8 mouse cellular contexts compared by ENCODE assay signal in genomic region chr13:118386511-118387447, GRCm38 (mm10). TPM values are rescaled to one million over a fixed set of nuclear protein-coding genes. Genes with fewer than 3 reads are reported as not detected.
DNase-seq lines count a peak whose midpoint lies in the region; ATAC-seq and TF ChIP-seq lines count a peak whose summit lies in the region.

Gene B430218F22Rik (plus strand): TSS chr13:118386630.
Gene Mrps30 (minus strand): TSS chr13:118387252.

- H3K9me3 ChIP-seq in embryonic facial prominence, embryonic 14.5 days (ENCODE audit: control insufficient read depth, low read length): no peaks in the 10 kb centered on the region
- no peaks in the 10 kb centered on the region for H3K9me3 ChIP-seq in limb, embryonic 13.5 days
- H3K9me3 ChIP-seq in midbrain, embryonic 16.5 days (replicated peaks; ENCODE audit: control insufficient read depth, low read length, poor library complexity, severe bottlenecking): no peaks in the 10 kb centered on the region

- DNase-seq in 3T3-L1 (ENCODE audit: low read depth, low spot score): peak; percentile 95
- peak; percentile 84 to 90 for DNase-seq in adrenal gland, postnatal 4 days (ENCODE audit: low spot score in 2 of 2)
- DNase-seq in embryonic facial prominence, embryonic 14.5 days (ENCODE audit: low spot score): peak; percentile 99
- DNase-seq in heart, adult 2 months: peak; percentile 94
- DNase-seq in kidney, adult 8-10 months: peak; percentile 94 to 95
- DNase-seq in spleen, postnatal 10 days (ENCODE audit: low spot score in 2 of 2): peak; percentile 93 to 96

- H3K36me3 ChIP-seq in embryonic facial prominence, embryonic 14.5 days (ENCODE audit: control insufficient read depth, insufficient read depth, low read length): peaks cover 32% of the 10 kb centered on the region
- peaks cover 10% of the 10 kb centered on the region for H3K36me3 ChIP-seq in heart, adult 2 months (ENCODE audit: control insufficient read depth, insufficient read depth, low read length)
- peaks cover 31% of the 10 kb centered on the region for H3K36me3 ChIP-seq in limb, embryonic 13.5 days
- H3K36me3 ChIP-seq in midbrain, embryonic 16.5 days (ENCODE audit: control insufficient read depth, insufficient read depth, low read length): peaks cover 9% of the 10 kb centered on the region

- peak; percentile 57 for TF ChIP-seq POLR2A in heart, adult 2 months (IDR thresholded peaks at IDR 0.05; ENCODE audit: insufficient read depth, low read depth, low read length)

- H3K4me2 ChIP-seq in embryonic facial prominence, embryonic 14.5 days (ENCODE audit: low read depth, low read length): peak within 1 kb of the TSS; percentile 77
- H3K4me2 ChIP-seq in limb, embryonic 13.5 days (replicated peaks): peak within 1 kb of the TSS; percentile 83
- peak within 1 kb of the TSS; percentile 88 for H3K4me2 ChIP-seq in midbrain, embryonic 16.5 days (ENCODE audit: low read length)

- H3K79me2 ChIP-seq in heart, adult 2 months (replicated peaks; ENCODE audit: control insufficient read depth, insufficient read depth, low read length): peaks cover 2% of the 10 kb centered on the region; the same call in 1 of the 2 replicates

- peak within 1 kb of the TSS; percentile 94 for H3K4me3 ChIP-seq in embryonic facial prominence, embryonic 14.5 days (ENCODE audit: low read depth, low read length)
- peak within 1 kb of the TSS; percentile 87 for H3K4me3 ChIP-seq in heart, adult 2 months
- H3K4me3 ChIP-seq in limb, embryonic 13.5 days: peak within 1 kb of the TSS; percentile 97
- H3K4me3 ChIP-seq in midbrain, embryonic 16.5 days (ENCODE audit: low read depth, low read length): peak within 1 kb of the TSS; percentile 93

- ATAC-seq in embryonic facial prominence, embryonic 14.5 days (ENCODE audit: low read depth): peak; percentile 97
- ATAC-seq in limb, embryonic 13.5 days (ENCODE audit: low FRiP score, low read depth): peak; percentile 97
- ATAC-seq in midbrain, embryonic 16.5 days: peak; percentile 99

- peak within 1 kb of the TSS; percentile 74 for H3K27ac ChIP-seq in embryonic facial prominence, embryonic 14.5 days (replicated peaks; ENCODE audit: low read depth, low read length)
- H3K27ac ChIP-seq in heart, adult 2 months: peak within 1 kb of the TSS; percentile 85
- peak within 1 kb of the TSS; percentile 76; the same call in 1 of the 2 replicates for H3K27ac ChIP-seq in limb, embryonic 13.5 days
- peak within 1 kb of the TSS; percentile 85 for H3K27ac ChIP-seq in midbrain, embryonic 16.5 days (ENCODE audit: low read length)

- no peaks in the 10 kb centered on the region for H3K27me3 ChIP-seq in embryonic facial prominence, embryonic 14.5 days (replicated peaks; ENCODE audit: control insufficient read depth, insufficient read depth, low read length)
- no peaks in the 10 kb centered on the region for H3K27me3 ChIP-seq in heart, adult 2 months (ENCODE audit: control insufficient read depth, insufficient read depth, low read length)
- H3K27me3 ChIP-seq in limb, embryonic 13.5 days: no peaks in the 10 kb centered on the region
- no peaks in the 10 kb centered on the region for H3K27me3 ChIP-seq in midbrain, embryonic 16.5 days (ENCODE audit: control insufficient read depth, insufficient read depth, low read depth, low read length)

- WGBS in embryonic facial prominence, embryonic 14.5 days: under 1% methylated on average over 57 of the region's 93 CpGs
- WGBS in heart, adult 2 months: under 1% methylated on average over 88 of the region's 93 CpGs
- under 1% methylated on average over 93 of the region's 93 CpGs for WGBS in limb, embryonic 13.5 days
- WGBS in midbrain, embryonic 16.5 days: under 1% methylated on average over 92 of the region's 93 CpGs

- H3K4me1 ChIP-seq in embryonic facial prominence, embryonic 14.5 days (ENCODE audit: control insufficient read depth, insufficient read depth, low read length): peaks cover 7% of the 10 kb centered on the region
- peaks cover 4% of the 10 kb centered on the region for H3K4me1 ChIP-seq in heart, adult 2 months (ENCODE audit: control insufficient read depth, insufficient read depth, low read length)
- H3K4me1 ChIP-seq in limb, embryonic 13.5 days: peaks cover 10% of the 10 kb centered on the region
- peaks cover 9% of the 10 kb centered on the region for H3K4me1 ChIP-seq in midbrain, embryonic 16.5 days (ENCODE audit: control insufficient read depth, insufficient read depth, low read length)

- intact Hi-C loops in heart, adult 2 months (cut with DNase I): no loop called here

- no peak for TF ChIP-seq CTCF in heart, adult 2 months (IDR thresholded peaks at IDR 0.05)

- peak within 1 kb of the TSS; percentile 90 for H3K9ac ChIP-seq in embryonic facial prominence, embryonic 14.5 days (ENCODE audit: low read depth, low read length)
- peak within 1 kb of the TSS; percentile 94 for H3K9ac ChIP-seq in heart, adult 2 months (ENCODE audit: low read depth, low read length)
- H3K9ac ChIP-seq in limb, embryonic 13.5 days: peak within 1 kb of the TSS; percentile 91
- H3K9ac ChIP-seq in midbrain, embryonic 16.5 days (ENCODE audit: low read depth, low read length): peak within 1 kb of the TSS; percentile 87

- peak; percentile 67; the same call in 1 of the 2 replicates for TF ChIP-seq EP300 in heart, adult 2 months (IDR thresholded peaks at IDR 0.05; ENCODE audit: insufficient read depth, low read depth, low read length)

RNA-seq across cellular contexts. Expression of gene B430218F22Rik, which starts in this region (rescaled TPM):
- under 1 TPM; 0.20 TPM for total RNA-seq in adrenal gland, postnatal 4 days (2021)
- 0.52 and 1.0 TPM in 2 replicates for polyA plus RNA-seq in embryonic facial prominence, embryonic 14.5 days (2014; fragmentation: Nextera tagmentation; extraction: Ambion mirVana)
- under 1 TPM in 1 of 2 experiments, not detected in 1; 0.16 TPM for total RNA-seq in heart, adult 2 months (2021)
- not detected in 2 replicates for polyA plus RNA-seq in heart, adult 2 months (2012; rRNA removed)
- polyA plus RNA-seq in limb, embryonic 13.5 days (2015; fragmentation: Nextera tagmentation; extraction: Ambion mirVana): 0.57 and 0.83 TPM in 2 replicates
- 0.88 and 1.2 TPM in 2 replicates for polyA plus RNA-seq in midbrain, embryonic 16.5 days (2015; fragmentation: Nextera tagmentation; extraction: Ambion mirVana)

RNA-seq across cellular contexts. Expression of gene Mrps30, which starts in this region (rescaled TPM):
- 10 to 100 TPM; 29.9 to 30.0 TPM for total RNA-seq in adrenal gland, postnatal 4 days (2021)
- polyA plus RNA-seq in embryonic facial prominence, embryonic 14.5 days (2014; fragmentation: Nextera tagmentation; extraction: Ambion mirVana): 28.5 and 30.2 TPM in 2 replicates
- total RNA-seq in heart, adult 2 months (2021): 10 to 100 TPM; 22.7 to 24.8 TPM
- polyA plus RNA-seq in heart, adult 2 months (2012; rRNA removed): 14.7 and 18.0 TPM in 2 replicates
- polyA plus RNA-seq in limb, embryonic 13.5 days (2015; fragmentation: Nextera tagmentation; extraction: Ambion mirVana): 32.9 and 34.0 TPM in 2 replicates
- 24.4 and 25.2 TPM in 2 replicates for polyA plus RNA-seq in midbrain, embryonic 16.5 days (2015; fragmentation: Nextera tagmentation; extraction: Ambion mirVana)

Comparison
In these comparisons a context has a peak if more than half of its experiments do, and no peak if none do; other contexts are left out.
1. Peak in every context shown above with its lines: DNase-seq, ATAC-seq, H3K4me3 ChIP-seq and H3K27ac ChIP-seq.